Mouse (Mus musculus): ENCODE results near the gene Acaca.

Gene Acaca

GRCm38 (mm10) chr11:84146081-84146480 lies 16.6 kb downstream of the Acaca start:
- no peak for DNase-seq (ENCODE audit: low read depth, low spot score)

GRCm38 (mm10) chr11:84150884-84151283 lies 21.4 kb downstream of the Acaca start:
- no peak for DNase-seq (ENCODE audit: low read depth, low spot score)

GRCm38 (mm10) chr11:84156535-84157262 lies 27.2 kb downstream of the Acaca start:
- no peak for DNase-seq (ENCODE audit: low read depth, low spot score)

GRCm38 (mm10) chr11:84164123-84164522 lies 34.7 kb downstream of the Acaca start:
- DNase-seq (ENCODE audit: low read depth, low spot score): no peak

GRCm38 (mm10) chr11:84164561-84164960 lies 35.1 kb downstream of the Acaca start:
- no peak for DNase-seq (ENCODE audit: low read depth, low spot score)

- DNase-seq (ENCODE audit: low read depth, low spot score): no peak
Measured at GRCm38 (mm10) chr11:84167046-84167526, 37.6 kb downstream of the Acaca start, which contains the start of gene Gm11437. TSS of gene Gm11437 (minus strand) at chr11:84167476.

- DNase-seq (ENCODE audit: low read depth, low spot score): peak; percentile 40
Measured at GRCm38 (mm10) chr11:84168701-84169288, 39.3 kb downstream of the Acaca start.

GRCm38 (mm10) chr11:84172539-84173435 lies 43.3 kb downstream of the Acaca start:
- DNase-seq (ENCODE audit: low read depth, low spot score): no peak

- no peak for DNase-seq (ENCODE audit: low read depth, low spot score)
Measured at GRCm38 (mm10) chr11:84178571-84178970, 49.1 kb downstream of the Acaca start.

GRCm38 (mm10) chr11:84179226-84179953 lies 49.9 kb downstream of the Acaca start:
- DNase-seq (ENCODE audit: low read depth, low spot score): peak; percentile 67

GRCm38 (mm10) chr11:84179954-84180598 lies 50.6 kb downstream of the Acaca start:
- DNase-seq (ENCODE audit: low read depth, low spot score): peak; percentile 32

GRCm38 (mm10) chr11:84181286-84181685 lies 51.8 kb downstream of the Acaca start:
- DNase-seq (ENCODE audit: low read depth, low spot score): no peak

- no peak for DNase-seq (ENCODE audit: low read depth, low spot score)
Measured at GRCm38 (mm10) chr11:84188530-84188929, 59.1 kb downstream of the Acaca start.

- no peak for DNase-seq (ENCODE audit: low read depth, low spot score)
Measured at GRCm38 (mm10) chr11:84190581-84191233, 61.2 kb downstream of the Acaca start.

- no peak for DNase-seq (ENCODE audit: low read depth, low spot score)
Measured at GRCm38 (mm10) chr11:84193249-84193648, 63.8 kb downstream of the Acaca start.

GRCm38 (mm10) chr11:84194751-84195150 lies 65.3 kb downstream of the Acaca start:
- DNase-seq (ENCODE audit: low read depth, low spot score): peak; percentile 19

GRCm38 (mm10) chr11:84197607-84198402 lies 68.3 kb downstream of the Acaca start:
- no peak for DNase-seq (ENCODE audit: low read depth, low spot score)

- DNase-seq (ENCODE audit: low read depth, low spot score): no peak
Measured at GRCm38 (mm10) chr11:84205776-84206175, 76.3 kb downstream of the Acaca start.

GRCm38 (mm10) chr11:84210876-84211275 lies 81.4 kb downstream of the Acaca start:
- no peak for DNase-seq (ENCODE audit: low read depth, low spot score)

Data from telencephalon, adult 2 months (tissue).